Mouse (Mus musculus) liver, embryonic 16.5 days (tissue): ENCODE data around the gene Gm9513. TPM values are rescaled to one million over a fixed set of nuclear protein-coding genes. Genes with fewer than 3 reads are reported as not detected.

Experiments
- ATAC-seq: fragments of 200-750 bp; cut with Nextera tagmentation; 2 replicates; pipeline ENCODE4 v1.8.0; 2017; ENCODE audit warnings: low read depth, mild to moderate bottlenecking, moderate number of reproducible peaks, moderate library complexity
- H3K27ac ChIP-seq: fragments of 300-500 bp; sonication (generic); 2 replicates; pipeline ENCODE4 v1.5.1; 2014; ENCODE audit warnings: mild to moderate bottlenecking, low read length
- H3K27me3 ChIP-seq: fragments of 300-500 bp; sonication (generic); 2 replicates; pipeline ENCODE4 v1.6.1; 2014; ENCODE audit warnings: low read depth, low read length, mixed read lengths; ENCODE audit not compliant: control insufficient read depth, insufficient read depth
- H3K36me3 ChIP-seq: fragments of 300-500 bp; sonication (generic); 2 replicates; pipeline ENCODE4 v1.6.1; 2014; ENCODE audit warnings: mild to moderate bottlenecking; ENCODE audit not compliant: control insufficient read depth, insufficient read depth
- H3K4me1 ChIP-seq: fragments of 300-500 bp; sonication (generic); 2 replicates; pipeline ENCODE4 v1.6.1; 2014; ENCODE audit warnings: low read depth, low read length, mixed read lengths; ENCODE audit not compliant: control insufficient read depth
- H3K4me2 ChIP-seq: fragments of 300-500 bp; sonication (generic); 2 replicates; pipeline ENCODE4 v1.6.1; 2014; ENCODE audit warnings: low read depth, low read length, mixed read lengths
- H3K4me3 ChIP-seq: fragments of 300-500 bp; sonication (generic); 2 replicates; pipeline ENCODE4 v1.5.1; 2014; ENCODE audit warnings: low read depth, mild to moderate bottlenecking, low read length
- H3K9ac ChIP-seq: fragments of 300-500 bp; sonication (generic); 2 replicates; pipeline ENCODE4 v1.6.1; 2014; ENCODE audit warnings: low read depth, low read length
- H3K9me3 ChIP-seq: fragments of 300-500 bp; sonication (generic); replicated peaks from 2 replicates; pipeline ENCODE4 v1.6.1; 2016; ENCODE audit warnings: low read length; ENCODE audit not compliant: control insufficient read depth
- WGBS: fragments of 180-500 bp; shearing (Covaris S2); extraction: QIAGEN DNeasy Blood & Tissue Kit; methylation state at CpG from one replicate; pipeline ENCODE4 v1.1.7; 2014; ENCODE audit not compliant: insufficient replicate concordance; 5-methylcytosine and 5-hydroxymethylcytosine counted together
- polyA plus RNA-seq: library from polyadenylated mRNA; unstranded; fragments of >200 nt; fragmentation: Nextera tagmentation; extraction: Ambion mirVana; gene quantifications from 2 replicates; pipeline ENCODE4 v1.2.1, GENCODE M21; 2015

Gm9513 gene
- not detected in 2 replicates for polyA plus RNA-seq

DNA sequence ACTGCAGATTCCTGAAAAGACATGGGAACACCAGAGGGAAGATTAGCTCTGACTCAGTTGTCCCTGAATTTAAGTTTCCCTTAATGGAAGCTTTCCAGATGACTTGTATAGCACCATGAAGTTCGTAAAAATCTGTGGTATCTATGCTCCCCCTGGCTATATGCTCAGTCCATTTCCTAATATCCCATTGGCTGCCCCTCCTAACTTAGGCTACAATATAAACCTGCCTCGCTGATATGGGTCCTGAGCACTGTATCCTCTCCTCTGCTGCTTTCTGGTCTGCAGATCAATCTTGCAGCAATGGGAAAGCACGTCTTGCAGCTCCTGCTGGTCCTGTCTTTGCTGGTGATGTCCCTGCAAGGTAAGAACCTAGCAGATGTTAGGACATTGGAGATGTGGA is at the start of gene Gm9513:
Gene Gm9513, plus strand, starts transcription at position 301 of the 400 bp plus-strand sequence.
- H3K4me1 ChIP-seq, result no peaks in the 10 kb centered on the region
- no peak within 1 kb of the TSS for H3K27ac ChIP-seq
- H3K9me3 ChIP-seq, result no peaks in the 10 kb centered on the region
- H3K36me3 ChIP-seq, result no peaks in the 10 kb centered on the region
- no peak within 1 kb of the TSS for H3K4me3 ChIP-seq
- no peaks in the 10 kb centered on the region for H3K27me3 ChIP-seq
- no peak for ATAC-seq
- H3K4me2 ChIP-seq, result no peak within 1 kb of the TSS
- 39% methylated on average over 3 of the region's 3 CpGs for WGBS
- H3K9ac ChIP-seq, result no peak within 1 kb of the TSS

DNA sequence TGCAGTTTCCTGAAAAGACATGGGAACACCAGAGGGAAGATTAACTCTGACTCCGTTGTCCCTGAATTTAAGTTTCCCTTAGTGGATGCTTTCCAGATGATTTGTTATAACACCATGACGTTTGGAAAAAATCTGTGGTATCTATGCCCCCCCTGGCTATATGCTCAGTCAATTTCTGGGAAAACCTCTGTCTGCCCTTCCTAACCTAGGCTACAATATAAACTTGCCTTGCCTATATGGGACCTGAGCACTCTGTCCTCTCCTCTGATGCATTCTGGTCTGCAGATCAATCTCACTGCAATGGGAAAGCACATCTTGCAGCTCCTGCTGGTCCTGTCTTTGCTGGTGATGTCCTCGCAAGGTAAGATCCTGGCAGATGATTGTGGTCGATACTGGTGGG is 43.9 kb upstream of the Gm9513 start, which contains the start of gene Gm7257:
Gene Gm7257, plus strand, starts transcription at position 301 of the 400 bp plus-strand sequence.
- no peak within 1 kb of the TSS for H3K9ac ChIP-seq
- no peak within 1 kb of the TSS for H3K27ac ChIP-seq
- no peaks in the 10 kb centered on the region for H3K4me1 ChIP-seq
- no peaks in the 10 kb centered on the region for H3K27me3 ChIP-seq
- no peak for ATAC-seq
- no peaks in the 10 kb centered on the region for H3K36me3 ChIP-seq
- 46% methylated on average over 4 of the region's 4 CpGs for WGBS
- H3K9me3 ChIP-seq, result no peaks in the 10 kb centered on the region
- no peak within 1 kb of the TSS for H3K4me3 ChIP-seq
- no peak within 1 kb of the TSS for H3K4me2 ChIP-seq

DNA sequence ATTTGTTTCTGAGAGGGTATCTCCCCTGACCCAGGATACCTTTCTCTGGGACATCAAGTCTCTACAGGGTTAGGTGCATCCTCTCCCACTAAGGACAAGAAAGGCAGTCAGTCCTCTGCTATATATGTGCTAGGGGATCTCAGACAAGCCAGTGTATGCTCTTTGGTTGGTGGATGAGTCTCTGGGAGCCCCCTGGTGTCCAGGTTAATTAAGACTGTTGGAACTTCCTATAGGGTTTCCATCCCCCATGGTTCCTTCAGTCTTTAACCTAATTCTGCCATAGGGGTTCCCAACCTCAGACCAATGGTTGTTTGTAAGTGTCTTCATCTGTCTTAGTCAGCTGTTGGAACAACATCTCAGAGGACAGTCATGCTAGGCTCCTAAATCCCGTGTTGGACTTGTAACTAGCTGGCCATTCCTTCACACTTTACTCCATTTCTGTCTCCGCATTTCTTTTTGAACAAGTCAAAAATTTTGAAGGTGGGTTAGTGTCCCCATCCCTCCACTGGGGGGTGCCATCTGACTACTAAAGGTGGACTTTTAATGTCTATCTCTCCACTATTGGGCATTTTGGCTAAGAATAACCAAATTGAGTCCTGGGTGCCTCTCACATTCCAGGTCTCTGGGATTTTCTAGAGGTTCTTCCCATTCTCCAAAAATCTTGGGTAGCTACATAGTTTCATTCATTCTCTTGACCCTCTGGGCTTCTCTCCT is 40.2 kb upstream of the Gm9513 start:
- Histone ChIP-seq H3K27ac (no peak overlapping the region), H3K4me3 (no peak overlapping the region), H3K9me3 (no peaks in the 10 kb centered on the region), H3K4me2 (no peak overlapping the region), H3K27me3 (no peaks in the 10 kb centered on the region), H3K9ac (no peak overlapping the region), H3K4me1 (no peaks in the 10 kb centered on the region), H3K36me3 (no peaks in the 10 kb centered on the region)
- WGBS, result 27% methylated on average over 2 of the region's 2 CpGs
- ATAC-seq, result no peak

DNA sequence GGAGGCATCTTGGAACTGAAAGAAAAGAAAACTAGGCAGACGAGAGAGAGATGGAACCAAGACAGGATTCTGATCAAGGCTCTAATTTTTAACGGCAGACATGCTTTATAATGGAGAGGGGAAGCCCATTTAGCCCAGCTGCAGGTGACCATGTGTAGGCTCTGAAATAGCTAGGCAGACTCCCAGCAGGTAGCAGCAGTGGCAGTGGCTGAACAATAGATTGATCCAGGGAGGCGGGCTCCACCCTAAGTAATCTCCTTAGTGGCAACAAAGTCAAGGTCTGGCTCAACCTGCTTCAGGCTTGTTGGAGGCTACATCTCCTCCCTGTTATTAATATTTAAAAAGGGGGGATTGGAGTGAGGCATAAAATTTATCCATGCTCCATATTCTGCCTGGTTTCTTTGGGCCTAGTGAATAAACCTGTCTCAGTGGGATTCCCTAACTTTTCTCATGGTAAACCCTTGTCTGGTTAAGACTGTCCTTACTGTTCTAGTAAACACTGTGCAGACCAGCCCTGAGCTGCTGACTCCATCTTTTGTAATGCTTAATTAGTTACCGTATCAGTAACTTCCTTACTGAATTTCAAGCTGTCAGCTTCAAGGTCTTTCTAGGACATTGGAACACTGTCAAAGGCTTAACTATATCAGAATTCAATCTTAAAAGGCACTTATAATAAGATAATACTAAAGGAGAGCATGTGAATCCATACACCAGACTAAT is 19.2 kb downstream of the Gm9513 start:
- no peak overlapping the region for H3K4me2 ChIP-seq
- no peaks in the 10 kb centered on the region for H3K4me1 ChIP-seq
- H3K9ac ChIP-seq, result no peak overlapping the region
- H3K27me3 ChIP-seq, result no peaks in the 10 kb centered on the region
- H3K4me3 ChIP-seq, result no peak overlapping the region
- H3K27ac ChIP-seq, result no peak overlapping the region
- H3K9me3 ChIP-seq, result no peaks in the 10 kb centered on the region
- H3K36me3 ChIP-seq, result no peaks in the 10 kb centered on the region
- ATAC-seq, result no peak
- WGBS, result 62% methylated on average over 4 of the region's 4 CpGs

DNA sequence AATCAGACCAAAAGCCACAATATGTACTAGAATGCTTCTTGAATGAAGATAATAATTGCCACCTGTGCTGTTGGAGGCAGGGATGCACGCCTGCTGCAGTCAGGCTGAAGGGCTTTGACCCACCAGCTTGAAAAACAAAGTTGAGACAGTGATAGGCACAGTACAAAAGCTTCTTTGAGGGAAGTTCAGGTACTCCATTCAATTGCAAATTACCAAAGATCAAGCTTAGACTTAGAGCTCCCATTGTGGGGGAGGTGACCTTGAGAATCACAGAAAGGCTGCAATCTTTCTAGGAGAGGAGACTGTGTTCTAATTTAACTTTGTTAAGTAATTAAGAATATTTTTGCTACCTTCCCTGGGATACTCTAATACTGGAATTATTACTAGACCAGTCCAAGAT is 20.4 kb downstream of the Gm9513 start:
- ATAC-seq, result no peak
- WGBS, result 43% methylated on average over 1 of the region's 1 CpGs

DNA sequence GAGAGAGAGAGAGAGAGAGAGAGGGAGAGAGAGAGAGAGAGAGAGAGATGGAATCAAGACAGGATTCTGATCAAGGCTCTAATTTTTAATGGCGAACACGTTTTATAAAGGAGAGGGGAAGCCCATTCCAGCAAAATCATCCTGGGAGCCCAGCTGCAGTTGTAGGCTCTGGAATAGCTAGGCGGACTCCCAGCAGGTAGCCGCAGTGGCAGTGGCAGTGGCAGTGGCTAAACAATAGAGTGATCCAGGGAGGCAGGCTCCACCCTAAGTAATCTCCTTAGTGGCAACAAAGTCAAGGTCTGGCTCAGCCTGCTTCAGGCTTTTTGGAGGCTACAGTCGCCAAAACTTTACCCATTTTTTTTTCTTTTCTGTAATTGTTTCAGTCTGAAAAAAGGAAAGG is 28.8 kb downstream of the Gm9513 start:
- Histone ChIP-seq H3K27ac (no peak overlapping the region), H3K9ac (no peak overlapping the region), H3K27me3 (no peaks in the 10 kb centered on the region), H3K4me1 (no peaks in the 10 kb centered on the region), H3K4me3 (no peak overlapping the region), H3K36me3 (no peaks in the 10 kb centered on the region), H3K4me2 (no peak overlapping the region), H3K9me3 (no peaks in the 10 kb centered on the region)
- ATAC-seq, result no peak
- WGBS, result 64% methylated on average over 5 of the region's 5 CpGs

More for the DNA sequence above, 20.4 kb downstream of the Gm9513 start:
- Histone ChIP-seq H3K4me1 (no peaks in the 10 kb centered on the region), H3K9ac (no peak overlapping the region), H3K27me3 (no peaks in the 10 kb centered on the region), H3K9me3 (no peaks in the 10 kb centered on the region), H3K4me3 (no peak overlapping the region), H3K36me3 (no peaks in the 10 kb centered on the region), H3K4me2 (no peak overlapping the region), H3K27ac (no peak overlapping the region)

Other genes with a start within 250 kb of the Gm9513 start
- gene Gm7257, start 43.8 kb upstream of the Gm9513 start, polyA plus RNA-seq, result not detected in 2 replicates
- not detected in 2 replicates for gene Gm5615, start 66.3 kb downstream of the Gm9513 start, polyA plus RNA-seq
- gene Gm17689, start 107.0 kb downstream of the Gm9513 start, polyA plus RNA-seq, result not detected in 2 replicates
- not detected in 2 replicates for gene A630095E13Rik, start 167.7 kb downstream of the Gm9513 start, polyA plus RNA-seq
- gene Acrv1, start 217.6 kb downstream of the Gm9513 start, polyA plus RNA-seq, result not detected in 2 replicates